Mouse (Mus musculus) left cerebral cortex, postnatal 10 days (tissue): ENCODE data around the gene Mdp1. TPM values are rescaled to one million over a fixed set of nuclear protein-coding genes. Genes with fewer than 3 reads are reported as not detected.

Source experiments
- total RNA-seq, 2 experiments: library from RNA; stranded (reverse); gene quantifications; 2 replicates each; pipeline ENCODE4 v1.2.3; 2021

Mdp1 gene
- total RNA-seq, 2 experiments from 2014 or later: 43.7 to 48.4 TPM

Other genes starting within 250 kb of the Mdp1 start
- 10 to 100 TPM; 11.6 to 12.9 TPM for gene Dhrs4, start 181.8 kb downstream of the Mdp1 start, total RNA-seq
- gene Carmil3, start 169.9 kb downstream of the Mdp1 start, total RNA-seq: 100 to 1,000 TPM; 105 to 109 TPM
- 100 to 1,000 TPM; 176 to 200 TPM for gene Cpne6, start 150.1 kb downstream of the Mdp1 start, total RNA-seq
- gene Nrl, start 135.5 kb downstream of the Mdp1 start, total RNA-seq: under 1 TPM; 0.18 to 0.49 TPM
- gene Pck2, start 120.2 kb downstream of the Mdp1 start, total RNA-seq: 10 to 100 TPM; 13.3 to 15.5 TPM
- 10 to 100 TPM; 66.1 to 68.0 TPM for gene Dcaf11, start 100.5 kb downstream of the Mdp1 start, total RNA-seq
- gene A730061H03Rik, start 100.1 kb downstream of the Mdp1 start, total RNA-seq: not detected
- not detected for gene Fitm1, start 84.9 kb downstream of the Mdp1 start, total RNA-seq
- gene Psme1, start 82.4 kb downstream of the Mdp1 start, total RNA-seq: 10 to 100 TPM; 83.0 to 84.9 TPM
- gene Emc9, start 75.2 kb downstream of the Mdp1 start, total RNA-seq: 10 to 100 TPM; 42.7 to 49.1 TPM
- gene Psme2, start 69.4 kb downstream of the Mdp1 start, total RNA-seq: 10 to 100 TPM; 56.3 to 67.2 TPM
- gene Rnf31, start 68.8 kb downstream of the Mdp1 start, total RNA-seq: 10 to 100 TPM; 33.3 to 45.4 TPM
- 10 to 100 TPM; 10.0 to 12.5 TPM for gene Irf9, start 56.9 kb downstream of the Mdp1 start, total RNA-seq
- gene Rec8, start 42.5 kb downstream of the Mdp1 start, total RNA-seq: 1 to 10 TPM; 2.9 to 3.2 TPM
- gene Ipo4, start 24.6 kb downstream of the Mdp1 start, total RNA-seq: 100 to 1,000 TPM; 141 to 164 TPM
- 1 to 10 TPM; 3.2 to 5.5 TPM for gene Gm49378, start 22.6 kb downstream of the Mdp1 start, total RNA-seq
- gene Tm9sf1, start 16.7 kb downstream of the Mdp1 start, total RNA-seq: 10 to 100 TPM; 43.1 to 45.0 TPM
- gene Tssk4, start 10.3 kb downstream of the Mdp1 start, total RNA-seq: under 1 TPM; 0.75 to 0.85 TPM
- 10 to 100 TPM; 27.6 to 27.9 TPM for gene Gmpr2, start 11.4 kb upstream of the Mdp1 start, total RNA-seq
- gene Nedd8, start 11.6 kb upstream of the Mdp1 start, total RNA-seq: 100 to 1,000 TPM; 355 to 367 TPM
- gene Tinf2, start 21.3 kb upstream of the Mdp1 start, total RNA-seq: 10 to 100 TPM; 13.9 to 16.0 TPM
- gene Tgm1, start 53.4 kb upstream of the Mdp1 start, total RNA-seq: under 1 TPM in 1 of 2 experiments, not detected in 1; 0.24 TPM
- 10 to 100 TPM; 46.6 to 48.2 TPM for gene Rabggta, start 61.8 kb upstream of the Mdp1 start, total RNA-seq
- 10 to 100 TPM; 93.2 to 94.9 TPM for gene Dhrs1, start 85.2 kb upstream of the Mdp1 start, total RNA-seq
- 10 to 100 TPM; 15.8 to 18.5 TPM for gene Nop9, start 85.2 kb upstream of the Mdp1 start, total RNA-seq
- gene Cideb, start 98.0 kb upstream of the Mdp1 start, total RNA-seq: under 1 TPM; 0.49 to 0.84 TPM
- under 1 TPM; 0.41 to 0.43 TPM for gene Ltb4r2, start 100.9 kb upstream of the Mdp1 start, total RNA-seq
- gene Ltb4r1, start 105.5 kb upstream of the Mdp1 start, total RNA-seq: under 1 TPM; 0.51 to 0.64 TPM
- gene Adcy4, start 123.6 kb upstream of the Mdp1 start, total RNA-seq: 1 to 10 TPM; 3.3 to 4.0 TPM
- 1 to 10 TPM; 2.0 to 2.6 TPM for gene Ripk3, start 128.4 kb upstream of the Mdp1 start, total RNA-seq
- 1 to 10 TPM; 3.9 to 4.1 TPM for gene Nfatc4, start 162.6 kb upstream of the Mdp1 start, total RNA-seq
- 10 to 100 TPM; 12.3 to 13.1 TPM for gene Nynrin, start 193.5 kb upstream of the Mdp1 start, total RNA-seq
- under 1 TPM; 0.28 to 0.65 TPM for gene Cbln3, start 223.9 kb upstream of the Mdp1 start, total RNA-seq
- gene Khnyn, start 224.4 kb upstream of the Mdp1 start, total RNA-seq: 10 to 100 TPM in 1 of 2 experiments, 1 to 10 TPM in 1; 9.8 to 11.3 TPM
- 10 to 100 TPM; 90.4 to 96.1 TPM for gene Sdr39u1, start 239.8 kb upstream of the Mdp1 start, total RNA-seq